Mouse (Mus musculus): Measurements from ENCODE around the gene Olfr1262. TPM values are rescaled to one million over a fixed set of nuclear protein-coding genes. Genes with fewer than 3 reads are reported as not detected.

The Olfr1262 gene
- not detected in 2 replicates for polyA plus RNA-seq (2012; ENCODE audit: low replicate concordance)

DNA sequence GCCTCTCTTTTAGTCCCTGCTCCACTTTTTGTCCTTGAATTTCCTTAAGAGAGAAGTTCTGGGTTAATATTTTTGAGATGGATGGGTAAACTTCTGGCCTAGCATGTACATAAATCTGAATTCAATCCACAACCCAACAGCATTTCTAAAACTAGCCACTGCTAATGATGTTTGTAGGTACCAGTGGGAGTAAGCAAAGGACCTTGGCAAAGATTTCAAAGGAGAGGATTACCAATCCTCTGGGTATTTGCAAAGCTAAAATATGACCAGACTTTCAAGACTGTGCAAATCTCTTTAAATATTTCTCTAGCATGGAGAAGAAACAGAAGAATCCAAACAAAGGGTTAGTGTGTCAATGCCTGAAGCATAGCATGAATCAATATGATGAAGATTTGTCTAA lies at the start of gene Olfr1262:
Olfr1262 (plus strand) TSS at position 301 of the 400 bp plus-strand sequence.

DNA sequence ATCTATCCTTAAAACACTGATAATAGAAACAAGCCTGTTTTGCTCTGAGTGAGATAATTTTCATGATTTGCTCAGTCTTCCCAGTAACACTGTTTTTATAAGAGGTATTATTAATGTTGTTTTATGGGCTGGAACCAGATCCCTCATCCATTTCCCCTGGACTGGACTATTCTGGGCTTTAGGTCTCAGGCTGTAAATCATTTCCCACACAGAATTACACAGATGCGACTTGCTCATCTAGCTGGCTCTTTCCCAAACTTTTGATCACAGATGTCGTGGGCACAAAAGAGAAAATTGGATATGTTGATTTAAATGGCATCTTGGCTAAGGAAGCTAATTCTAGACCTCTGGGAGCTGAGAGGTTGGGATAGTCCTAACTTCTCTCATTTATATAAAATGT lies 25.8 kb upstream of the Olfr1262 start, which contains the start of gene Olfr1260:
Olfr1260 (plus strand) TSS at position 157 of the 400 bp plus-strand sequence.

GRCm38 (mm10) chr2:89990921-89991320 lies 9.0 kb upstream of the Olfr1262 start, which contains the start of gene Olfr1261:
Olfr1261 (plus strand) TSS chr2:89991221.

GRCm38 (mm10) chr2:90011831-90012230 lies 11.9 kb downstream of the Olfr1262 start, which contains the start of gene Olfr1263:
Olfr1263 (plus strand) TSS chr2:90012131.

DNA sequence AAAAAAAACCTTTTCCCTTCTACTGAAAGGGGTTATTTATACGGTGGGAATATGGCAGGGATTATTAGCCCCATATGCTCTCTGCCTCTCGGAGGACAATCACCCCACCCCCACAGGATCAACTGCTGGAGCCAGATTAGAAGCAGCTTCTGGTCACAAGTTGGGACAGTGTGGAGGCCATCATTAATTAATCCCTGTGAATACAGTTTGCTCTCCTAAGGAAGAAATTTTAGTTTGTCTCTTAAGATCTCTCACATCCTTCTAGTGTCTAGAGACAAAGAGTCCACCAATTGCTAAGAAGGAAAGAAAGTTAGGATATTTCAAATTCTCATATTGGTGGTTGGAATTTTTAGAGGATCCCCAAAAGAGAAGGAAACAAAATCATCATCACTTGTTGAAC lies 25.5 kb downstream of the Olfr1262 start, which contains the start of gene Olfr1264:
Olfr1264 (minus strand) TSS at position 101 of the 400 bp plus-strand sequence.

DNA sequence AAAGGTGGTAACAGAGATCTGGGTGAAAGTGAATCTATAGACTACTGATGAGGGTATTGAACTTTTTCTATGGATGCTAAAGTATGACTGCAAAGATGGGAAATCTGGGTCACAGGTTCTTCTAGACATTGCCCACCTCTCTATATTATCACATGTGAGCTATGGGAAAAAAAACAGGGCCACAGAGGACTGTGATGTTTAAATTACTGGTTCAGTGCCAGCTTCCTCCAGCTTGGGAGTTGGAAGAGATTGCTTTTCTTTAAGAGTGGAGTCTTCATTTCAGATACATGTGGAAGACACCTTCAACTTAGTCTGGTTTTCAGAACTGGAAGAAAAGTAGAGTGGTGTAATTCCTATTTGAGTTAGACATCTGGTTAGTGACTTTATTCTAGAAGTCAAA lies 35.1 kb downstream of the Olfr1262 start, which contains the start of gene Olfr1265:
Olfr1265 (plus strand) TSS at position 301 of the 400 bp plus-strand sequence.

Other genes with a start within 250 kb of the Olfr1262 start
- not detected in 2 replicates for gene Olfr1253, start 243.1 kb upstream of the Olfr1262 start, polyA plus RNA-seq (2012; ENCODE audit: low replicate concordance)
- not detected in 2 replicates for gene Olfr1254, start 206.5 kb upstream of the Olfr1262 start, polyA plus RNA-seq (2012; ENCODE audit: low replicate concordance)
- not detected in 2 replicates for gene Olfr1255, start 188.1 kb upstream of the Olfr1262 start, polyA plus RNA-seq (2012; ENCODE audit: low replicate concordance)
- not detected in 2 replicates for gene Olfr1256, start 158.6 kb upstream of the Olfr1262 start, polyA plus RNA-seq (2012; ENCODE audit: low replicate concordance)
- gene Olfr48, start 151.9 kb upstream of the Olfr1262 start, polyA plus RNA-seq (2012; ENCODE audit: low replicate concordance), result 0.05 TPM in 1 of 2 replicates, not detected in the other
- gene Olfr1257, start 121.7 kb upstream of the Olfr1262 start, polyA plus RNA-seq (2012; ENCODE audit: low replicate concordance), result 0.04 TPM in 1 of 2 replicates, not detected in the other
- gene Olfr1258, start 72.8 kb upstream of the Olfr1262 start, polyA plus RNA-seq (2012; ENCODE audit: low replicate concordance), result not detected in 2 replicates
- gene Olfr1259, start 51.5 kb upstream of the Olfr1262 start, polyA plus RNA-seq (2012; ENCODE audit: low replicate concordance), result not detected in 2 replicates
- gene Olfr1260, start 25.8 kb upstream of the Olfr1262 start, polyA plus RNA-seq (2012; ENCODE audit: low replicate concordance), result not detected in 2 replicates
- gene Olfr1261, start 8.9 kb upstream of the Olfr1262 start, polyA plus RNA-seq (2012; ENCODE audit: low replicate concordance), result not detected in 2 replicates
- not detected in 2 replicates for gene Olfr1263, start 12.0 kb downstream of the Olfr1262 start, polyA plus RNA-seq (2012; ENCODE audit: low replicate concordance)
- gene Olfr1264, start 25.4 kb downstream of the Olfr1262 start, polyA plus RNA-seq (2012; ENCODE audit: low replicate concordance), result not detected in 2 replicates
- not detected in 2 replicates for gene Olfr1265, start 35.2 kb downstream of the Olfr1262 start, polyA plus RNA-seq (2012; ENCODE audit: low replicate concordance)
- gene Olfr140, start 63.4 kb downstream of the Olfr1262 start, polyA plus RNA-seq (2012; ENCODE audit: low replicate concordance), result not detected in 2 replicates
- not detected in 2 replicates for gene Olfr1269, start 121.3 kb downstream of the Olfr1262 start, polyA plus RNA-seq (2012; ENCODE audit: low replicate concordance)
- gene Olfr32, start 142.2 kb downstream of the Olfr1262 start, polyA plus RNA-seq (2012; ENCODE audit: low replicate concordance), result not detected in 2 replicates
- not detected in 2 replicates for gene Olfr1270, start 152.9 kb downstream of the Olfr1262 start, polyA plus RNA-seq (2012; ENCODE audit: low replicate concordance)
- not detected in 2 replicates for gene Olfr1506, start 224.3 kb downstream of the Olfr1262 start, polyA plus RNA-seq (2012; ENCODE audit: low replicate concordance)